Mouse (Mus musculus) gonadal fat pad, adult 2 months (tissue): ENCODE data around the gene Creb3l1. TPM values are rescaled to one million over a fixed set of nuclear protein-coding genes. Genes with fewer than 3 reads are reported as not detected.

Experiments
- DNase-seq: peaks from one replicate; pipeline ENCODE4 v3.0.0-alpha.2; 2012; ENCODE audit warnings: low read depth
- polyA plus RNA-seq: library from polyadenylated mRNA; depleted of rRNA; stranded (reverse); fragments of >200 nt; gene quantifications from 2 replicates; pipeline ENCODE4 v1.2.3, GENCODE M21; 2012

The Creb3l1 gene
- polyA plus RNA-seq, 1 experiment: 3.6 TPM

DNA sequence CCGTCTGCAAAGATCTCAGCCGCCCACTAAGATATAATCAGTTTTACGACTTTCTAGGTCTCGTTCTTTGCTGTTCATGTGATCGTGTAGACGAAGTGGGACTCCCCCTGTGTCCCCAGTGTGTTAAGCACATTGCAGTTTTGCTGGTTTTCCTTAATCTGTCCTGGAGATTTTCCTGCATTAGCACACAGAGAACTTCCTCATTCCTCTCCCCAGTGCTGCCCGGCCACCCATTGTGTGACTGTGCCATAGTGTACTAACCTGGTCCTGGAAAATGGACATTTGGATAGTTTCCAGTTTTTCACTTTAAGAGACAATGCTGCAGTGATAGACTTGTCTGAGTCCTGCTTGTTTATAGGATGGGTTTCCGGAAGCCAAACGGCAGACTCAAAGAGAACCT is 10.0 kb upstream of the Creb3l1 start:
- no peak for DNase-seq

DNA sequence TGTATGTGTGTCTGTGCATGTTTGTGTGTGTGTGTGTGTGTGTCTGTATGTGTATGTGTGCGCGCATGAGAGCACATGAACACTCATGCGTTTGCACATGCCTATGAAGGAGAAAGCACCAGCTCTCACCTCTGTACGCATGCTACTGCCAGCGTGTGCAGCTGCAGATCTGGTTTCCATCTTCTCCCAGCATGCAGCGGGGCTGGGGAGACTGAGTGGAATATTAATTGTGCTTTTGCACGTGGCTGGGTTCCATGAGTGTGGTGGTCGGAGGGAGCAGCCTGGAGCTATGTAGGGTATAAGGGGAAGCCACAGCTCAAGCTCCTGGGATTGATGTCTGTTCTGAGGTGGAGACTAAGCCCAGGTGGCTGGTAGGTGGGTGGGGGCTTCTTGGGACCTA is 6.3 kb upstream of the Creb3l1 start:
- no peak for DNase-seq

DNA sequence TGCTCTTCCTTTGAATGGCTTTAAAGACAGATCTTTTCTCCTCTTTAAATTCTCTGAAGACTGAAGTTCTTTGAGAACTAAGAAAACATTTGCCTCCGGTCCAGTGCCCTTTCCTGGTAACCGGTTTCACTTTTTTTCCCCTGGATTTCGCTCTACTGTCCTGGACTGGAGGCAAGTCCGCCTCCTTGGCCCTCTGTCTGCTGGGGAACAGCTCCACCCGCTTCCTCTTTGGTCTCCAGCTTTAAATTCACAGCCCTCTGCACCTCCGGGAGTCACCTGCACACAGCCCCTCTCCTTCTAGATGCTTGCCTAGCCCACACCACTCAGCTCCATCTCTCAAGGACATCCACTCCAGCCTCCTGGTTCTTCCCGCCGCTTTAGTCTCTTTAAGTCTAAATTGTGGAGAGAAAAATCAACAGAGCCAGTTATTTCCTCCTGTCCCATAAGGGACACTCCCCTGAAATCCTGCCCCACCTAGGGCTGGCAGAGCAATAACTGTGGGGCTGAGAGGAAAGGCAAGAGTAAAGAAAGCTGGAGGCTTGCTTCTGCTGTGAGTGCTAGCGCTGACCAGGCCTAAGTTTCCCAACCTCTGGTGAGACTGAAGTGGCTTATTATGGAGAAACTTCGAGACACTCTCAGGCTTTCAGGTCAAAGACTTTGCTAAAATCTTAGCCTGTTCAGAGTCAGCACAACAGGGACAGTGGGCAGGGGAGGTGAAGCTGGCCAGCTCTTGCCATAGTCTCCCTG is 5.3 kb upstream of the Creb3l1 start:
- no peak for DNase-seq

DNA sequence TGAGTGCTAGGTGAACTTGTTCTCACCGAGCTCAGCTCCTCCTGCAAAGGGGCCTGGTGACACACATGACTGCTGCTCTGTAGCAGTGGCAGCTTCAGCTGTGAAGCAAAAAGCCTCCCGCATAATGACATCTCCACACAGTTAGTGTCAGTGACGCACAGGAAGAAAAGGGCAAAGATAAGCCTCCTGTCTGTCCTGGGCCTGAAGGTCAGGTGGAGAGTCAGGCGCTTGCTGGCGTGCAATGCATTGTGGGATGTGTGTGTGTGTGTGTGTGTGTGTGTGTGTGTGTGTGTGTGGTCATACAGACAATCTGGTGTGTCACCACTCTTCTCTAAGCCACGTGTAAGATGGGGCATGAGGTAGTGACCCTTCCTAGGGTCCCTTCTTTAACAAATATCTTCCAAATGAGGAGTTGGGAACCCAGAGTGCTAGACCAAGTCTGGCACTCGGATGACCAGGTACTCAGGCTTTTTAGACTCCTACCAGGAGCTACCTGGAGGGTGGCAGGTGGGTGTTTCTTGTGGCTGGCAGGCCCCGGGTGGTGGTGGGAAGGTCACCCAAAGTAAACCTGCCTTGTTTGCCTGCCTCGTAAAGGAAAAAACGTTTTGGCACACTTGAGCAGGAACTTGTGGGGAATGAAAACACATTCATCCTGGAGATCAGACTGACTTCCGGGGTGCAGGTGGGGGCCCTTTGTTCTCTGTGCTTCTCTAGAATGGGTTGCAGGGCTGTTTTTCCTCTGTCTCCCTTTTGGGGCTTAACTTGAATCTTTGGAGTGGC is 3.7 kb upstream of the Creb3l1 start:
- DNase-seq: no peak

DNA sequence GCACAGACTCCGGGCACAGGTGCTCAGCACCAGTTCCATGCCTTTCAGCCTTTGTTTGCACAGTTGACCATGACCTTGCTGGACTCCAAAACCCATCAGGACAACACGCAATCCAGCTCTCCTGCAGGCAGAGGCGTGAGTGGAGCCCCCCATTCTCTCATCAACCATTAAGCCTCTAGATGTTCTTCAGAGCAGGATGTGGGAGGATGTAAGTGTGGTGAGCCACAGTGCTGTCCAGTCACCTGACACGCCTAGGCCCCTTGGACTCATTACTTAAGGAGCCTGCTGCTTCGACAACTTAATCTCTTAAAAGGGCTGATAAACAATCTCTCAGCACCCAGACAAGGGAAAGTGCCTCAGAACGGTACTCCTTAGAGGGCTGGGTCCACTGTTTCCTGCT is 1.7 kb upstream of the Creb3l1 start:
- no peak for DNase-seq

DNA sequence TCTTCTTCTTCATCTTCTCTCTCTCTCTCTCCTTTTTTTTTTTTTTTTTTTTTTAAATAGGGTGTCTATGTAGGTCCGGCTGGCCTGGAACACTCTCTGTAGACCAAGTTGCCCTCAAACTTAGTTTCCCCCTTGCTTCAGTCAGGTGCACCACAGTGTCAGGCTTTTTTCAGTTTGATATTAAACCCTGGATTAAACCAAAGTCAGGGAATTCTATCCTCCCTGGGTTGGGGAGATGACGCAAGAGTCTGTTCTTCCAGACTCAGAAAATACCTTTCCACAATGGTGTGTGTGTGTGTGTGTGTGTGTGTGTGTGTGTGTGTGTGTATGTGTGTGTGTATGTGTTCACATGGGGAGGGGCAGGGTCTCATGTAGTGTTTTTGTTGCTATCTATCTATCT is 900 bp upstream of the Creb3l1 start:
- DNase-seq: no peak

DNA sequence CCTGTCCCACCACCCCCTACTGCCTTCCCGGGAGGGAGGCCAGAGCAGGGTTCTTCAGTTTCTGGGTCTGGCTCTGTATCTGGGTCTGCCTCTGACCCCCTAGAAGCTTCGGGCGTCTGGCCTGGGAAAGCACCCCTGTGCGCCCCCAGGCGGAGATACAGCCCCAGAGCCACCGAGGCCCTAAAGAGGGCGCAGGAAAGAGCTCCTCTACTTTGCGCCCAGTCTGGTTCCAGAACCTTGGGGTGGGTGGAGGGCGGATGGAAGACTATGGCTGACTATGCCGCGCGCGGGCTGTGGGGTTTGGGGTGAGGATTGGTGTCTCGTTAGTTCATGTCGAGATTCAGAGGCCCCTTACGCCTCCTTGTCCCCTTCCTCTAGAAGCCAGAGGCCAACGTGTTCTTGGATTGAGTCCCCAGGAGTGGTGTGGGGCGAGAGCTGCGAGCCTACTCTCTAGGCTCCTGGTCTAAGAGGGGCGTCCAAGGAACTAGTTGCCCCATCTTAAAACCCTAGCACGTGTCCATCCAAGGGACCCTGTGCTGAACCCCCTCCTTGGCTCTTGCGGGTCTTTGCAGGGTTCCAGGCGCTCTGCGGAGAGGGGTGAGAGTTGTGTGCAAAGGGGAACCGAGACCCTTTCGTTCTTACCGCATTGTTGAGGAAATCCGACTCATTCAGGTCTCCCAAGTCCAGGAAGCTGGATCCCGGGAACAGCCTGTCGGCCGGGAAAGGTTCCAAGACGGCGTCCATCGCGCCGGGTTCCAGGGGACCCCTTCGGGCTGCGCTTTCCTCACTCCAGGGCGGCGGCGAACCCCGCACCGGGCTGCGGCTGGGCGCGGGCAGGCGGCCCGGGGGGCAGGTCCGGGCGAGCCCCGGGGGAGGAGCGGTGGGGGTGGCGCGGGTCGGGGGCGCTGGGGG is 684 bp downstream of the Creb3l1 start:
- no peak for DNase-seq

DNA sequence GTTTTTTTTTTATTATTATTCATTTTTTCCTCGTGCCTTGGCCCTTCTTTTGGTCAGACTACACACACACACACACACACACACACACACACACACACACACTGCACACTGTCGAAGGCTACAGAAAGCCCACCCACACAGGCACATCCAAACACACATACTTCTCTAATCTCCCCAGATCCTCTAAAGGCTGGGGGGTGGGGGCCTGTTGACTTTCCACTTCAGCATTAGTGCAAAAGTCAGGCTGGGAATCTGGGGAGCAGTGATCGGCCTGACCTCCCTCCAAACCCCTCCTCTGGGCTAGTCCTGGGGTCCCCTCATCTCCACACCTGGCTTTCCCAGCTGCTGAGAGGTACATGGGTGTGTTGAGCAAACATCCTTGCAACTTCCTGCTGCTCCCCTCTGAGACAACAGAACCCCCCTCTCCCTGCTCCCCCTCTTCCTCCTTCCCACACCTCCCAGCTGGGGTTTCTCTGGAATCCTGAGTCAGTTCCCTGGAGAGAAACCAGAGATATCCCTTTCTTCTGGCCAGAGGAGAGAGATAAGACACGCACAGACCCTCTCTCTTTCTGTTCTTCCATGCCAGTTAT is 3.5 kb downstream of the Creb3l1 start:
- DNase-seq: no peak

DNA sequence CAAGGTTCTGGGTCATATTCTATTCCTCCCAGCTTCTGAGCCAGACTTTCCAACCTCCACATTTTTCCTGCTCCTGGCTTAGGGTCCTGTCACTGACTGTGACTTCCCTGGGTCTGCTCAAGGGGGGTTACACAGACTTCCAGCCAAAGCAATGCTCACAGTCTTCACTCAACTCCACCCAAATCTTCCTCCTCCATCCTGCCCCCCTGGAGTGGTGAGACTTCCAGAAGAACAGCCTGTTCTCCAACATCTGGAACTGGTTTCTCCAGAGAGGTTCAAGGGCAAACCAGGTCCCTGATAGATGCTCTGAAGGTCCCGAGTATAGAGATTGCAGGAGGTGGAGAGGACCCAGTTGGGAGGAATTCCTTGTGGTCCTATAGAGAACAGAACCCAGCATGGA is 6.9 kb downstream of the Creb3l1 start:
- no peak for DNase-seq

DNA sequence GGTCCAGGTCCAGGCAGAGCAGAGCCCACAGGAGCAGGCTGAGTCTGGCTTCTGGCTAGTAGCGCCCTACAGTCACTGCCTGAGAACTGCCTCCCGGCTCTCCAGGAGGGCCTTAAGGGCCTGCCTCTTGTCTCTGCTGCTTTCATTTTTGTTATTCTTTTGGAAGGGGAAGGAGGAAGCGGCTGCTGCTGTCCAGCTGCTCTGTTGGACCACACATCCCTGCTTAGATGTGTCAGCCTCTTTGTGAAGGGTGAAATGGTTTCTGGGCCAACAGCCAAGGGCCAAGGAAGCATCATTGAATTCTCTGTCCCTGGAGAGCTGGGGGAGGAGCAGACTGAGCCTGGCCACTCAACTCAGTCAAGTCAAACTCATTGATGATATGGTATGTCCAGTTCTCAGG is 7.3 kb downstream of the Creb3l1 start:
- no peak for DNase-seq

DNA sequence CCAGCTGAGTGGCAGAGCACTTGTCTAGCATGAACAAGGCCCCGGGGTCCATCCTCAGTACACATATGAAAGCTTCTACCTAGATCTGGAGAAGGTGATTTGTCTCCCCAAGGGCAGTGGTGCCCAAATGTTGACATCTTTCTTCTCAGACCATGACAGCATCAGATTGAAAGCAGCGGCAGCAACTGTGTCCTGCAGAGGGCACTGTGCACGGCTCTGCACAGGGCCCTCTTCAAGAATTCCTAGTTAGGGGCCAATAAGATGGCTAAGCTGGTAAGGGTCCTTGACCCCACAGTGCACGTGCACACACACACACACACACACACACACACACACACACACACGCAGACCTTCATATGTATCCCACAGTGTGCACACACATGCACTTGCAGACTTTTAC is 9.4 kb downstream of the Creb3l1 start:
- no peak for DNase-seq

DNA sequence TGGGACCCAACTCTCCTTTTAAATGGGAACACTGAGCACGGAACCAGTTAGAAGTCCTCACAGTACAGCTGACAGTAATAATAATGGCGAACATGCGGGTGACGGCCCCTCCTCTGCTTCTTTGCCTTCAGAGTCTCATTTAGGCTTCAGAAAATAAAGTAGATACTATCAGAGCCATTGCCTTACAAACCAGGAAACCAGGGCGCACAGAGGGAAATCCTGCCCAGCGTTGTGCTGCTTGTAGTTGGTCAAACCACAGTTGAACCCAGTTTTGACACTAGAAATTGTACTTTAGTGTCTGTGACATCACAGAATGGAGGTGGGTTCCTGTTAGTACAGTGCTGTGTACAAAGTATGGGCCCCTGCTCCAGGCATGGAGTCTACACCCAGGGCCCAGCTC is 10.1 kb downstream of the Creb3l1 start:
- no peak for DNase-seq

DNA sequence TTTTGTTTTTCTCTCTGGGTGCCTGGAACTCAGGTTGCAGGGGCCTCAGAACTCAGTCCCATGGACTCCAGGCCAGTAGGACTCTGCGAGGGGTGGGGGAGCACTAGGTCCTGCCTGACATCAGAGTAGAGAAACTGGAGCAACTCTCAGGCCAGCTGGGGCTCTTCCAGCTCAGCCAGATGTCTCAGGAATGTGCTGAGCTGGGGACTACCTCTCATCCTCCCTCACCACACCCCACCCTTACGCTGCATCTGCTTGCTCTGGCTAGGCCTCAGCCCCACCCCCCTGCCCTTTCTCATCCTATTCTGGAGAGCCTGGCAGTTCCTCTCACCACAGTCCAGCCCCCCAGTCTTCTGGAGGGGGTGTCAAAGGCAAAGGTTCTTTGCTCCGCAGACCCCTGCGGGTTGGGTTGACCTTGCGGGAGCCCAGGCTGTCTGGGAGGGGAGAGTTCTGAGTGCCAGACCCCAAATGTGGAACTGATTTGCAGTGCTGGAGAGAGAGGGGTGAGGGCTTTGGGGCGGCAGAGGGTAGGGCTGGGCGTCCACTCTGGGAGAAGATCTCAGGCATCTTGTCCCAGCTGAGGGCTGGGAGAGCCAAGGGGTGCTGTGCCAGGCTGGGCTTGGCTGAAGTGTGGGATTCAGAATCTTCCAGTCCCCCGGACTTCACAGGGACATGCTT is 11.4 kb downstream of the Creb3l1 start:
- no peak for DNase-seq

DNA sequence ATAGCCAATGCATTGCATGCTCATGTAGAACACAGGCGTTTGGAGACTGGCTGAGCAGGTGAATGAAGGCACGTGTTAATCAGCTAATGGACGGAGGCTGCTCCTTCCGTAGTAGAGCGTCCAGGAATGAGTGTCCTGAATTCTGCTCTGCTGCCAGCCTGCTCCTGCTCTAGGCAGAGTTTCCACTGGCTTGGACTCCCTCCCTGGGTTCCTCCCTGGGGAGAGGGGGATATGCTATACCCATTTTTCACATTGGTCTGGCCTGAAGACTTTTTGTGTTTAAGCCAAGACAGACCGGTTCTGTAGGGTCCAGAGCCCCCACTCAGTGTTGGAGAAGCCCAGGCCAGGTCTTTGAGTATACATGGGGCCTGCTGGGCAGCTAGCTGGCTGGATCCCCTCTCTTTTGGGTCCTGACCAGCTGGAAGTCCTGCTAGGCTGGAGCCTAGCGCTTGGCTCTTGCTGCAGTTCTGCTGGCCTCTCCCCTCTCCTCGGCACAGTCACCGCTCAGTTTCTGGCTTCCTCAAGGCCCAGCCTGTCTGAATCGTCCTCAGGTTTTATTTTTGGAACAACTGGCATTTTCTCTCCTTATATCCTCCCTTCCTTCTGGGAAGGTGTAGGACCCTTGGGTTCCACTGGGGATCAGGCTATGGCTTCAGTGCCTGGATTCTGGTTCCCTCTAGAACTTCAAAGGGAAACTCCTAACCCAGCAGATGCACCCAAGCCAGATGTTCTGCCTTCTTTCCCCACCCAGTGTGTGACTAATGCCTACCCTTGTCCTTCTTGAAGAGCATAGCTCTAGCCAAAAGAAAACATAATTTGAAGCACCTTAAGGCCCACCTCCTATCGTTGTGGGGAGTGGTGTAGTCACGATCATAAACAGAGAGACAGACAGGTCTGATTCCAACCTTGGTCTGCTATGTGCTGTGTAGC is 12.6 kb downstream of the Creb3l1 start:
- no peak for DNase-seq

DNA sequence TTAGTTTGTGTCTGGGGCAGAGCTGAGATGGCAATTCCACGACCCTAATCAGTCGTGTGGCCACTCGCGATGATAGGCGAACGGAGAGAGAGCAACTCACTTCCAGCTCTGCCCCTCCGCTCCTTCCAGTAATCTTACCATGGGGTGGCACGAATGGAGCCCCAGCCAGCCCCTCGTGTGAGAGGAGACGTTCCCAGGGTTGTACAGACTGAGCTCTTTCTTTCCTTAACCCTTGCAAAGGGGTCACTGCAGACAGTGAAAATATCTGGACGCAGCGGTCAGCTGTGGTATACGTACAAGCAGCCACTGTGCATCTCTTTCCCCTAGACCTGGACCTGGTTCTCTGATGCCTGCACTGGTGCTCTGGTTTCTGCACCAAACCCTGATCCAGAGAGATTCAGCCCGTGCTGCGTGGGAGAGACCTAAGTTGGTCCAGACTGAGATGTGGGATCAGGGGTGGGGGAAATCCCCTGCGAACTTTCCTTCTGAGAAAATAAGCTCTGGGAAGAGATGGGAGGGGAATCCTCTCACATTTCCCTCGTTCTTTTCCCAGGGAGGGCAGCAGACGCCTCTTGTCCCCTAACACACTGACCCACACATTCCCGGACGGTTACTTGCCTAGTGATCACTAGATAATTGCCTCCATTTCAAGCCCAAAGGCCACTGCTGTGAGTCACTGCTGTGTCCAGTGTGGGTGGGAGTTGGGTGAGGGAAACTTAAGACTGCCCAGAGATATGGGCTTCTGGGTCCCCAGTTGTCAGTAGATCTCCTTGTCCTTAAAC is 15.5 kb downstream of the Creb3l1 start:
- no peak for DNase-seq

DNA sequence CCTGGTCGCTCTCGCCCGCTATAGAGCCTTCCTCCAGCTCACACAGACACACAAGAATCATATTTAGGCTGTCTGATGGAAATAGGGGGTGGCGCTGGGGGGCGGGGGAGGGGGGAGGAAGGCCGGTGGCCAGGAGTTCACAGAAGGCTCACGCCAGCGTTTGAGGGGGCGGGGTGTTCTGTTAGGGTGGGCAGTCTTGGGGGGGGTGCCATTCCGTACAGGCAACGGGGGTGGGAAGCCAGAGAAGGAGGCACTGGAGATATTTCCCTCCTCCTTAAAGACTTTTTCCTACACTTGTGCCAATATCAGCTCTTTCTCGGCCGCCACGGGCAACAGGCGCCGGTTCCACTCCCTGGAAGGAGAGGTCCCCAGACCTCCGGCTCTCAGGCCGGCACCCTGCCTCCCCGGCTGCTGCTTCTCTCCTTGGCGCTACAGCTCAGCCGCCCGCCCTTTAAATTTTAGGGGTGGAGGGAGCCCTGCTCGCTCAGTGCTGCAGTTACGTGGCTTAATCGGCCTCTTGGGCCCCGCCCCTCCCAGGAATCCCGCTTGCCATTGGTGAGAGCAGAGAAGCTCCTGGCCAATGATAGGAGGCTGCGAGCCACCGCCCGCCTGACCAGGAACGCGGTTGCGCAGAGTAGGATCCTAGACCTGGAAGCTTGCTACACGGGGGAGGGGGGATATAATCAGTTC is 16.2 kb downstream of the Creb3l1 start:
- peak; percentile 55 for DNase-seq

DNA sequence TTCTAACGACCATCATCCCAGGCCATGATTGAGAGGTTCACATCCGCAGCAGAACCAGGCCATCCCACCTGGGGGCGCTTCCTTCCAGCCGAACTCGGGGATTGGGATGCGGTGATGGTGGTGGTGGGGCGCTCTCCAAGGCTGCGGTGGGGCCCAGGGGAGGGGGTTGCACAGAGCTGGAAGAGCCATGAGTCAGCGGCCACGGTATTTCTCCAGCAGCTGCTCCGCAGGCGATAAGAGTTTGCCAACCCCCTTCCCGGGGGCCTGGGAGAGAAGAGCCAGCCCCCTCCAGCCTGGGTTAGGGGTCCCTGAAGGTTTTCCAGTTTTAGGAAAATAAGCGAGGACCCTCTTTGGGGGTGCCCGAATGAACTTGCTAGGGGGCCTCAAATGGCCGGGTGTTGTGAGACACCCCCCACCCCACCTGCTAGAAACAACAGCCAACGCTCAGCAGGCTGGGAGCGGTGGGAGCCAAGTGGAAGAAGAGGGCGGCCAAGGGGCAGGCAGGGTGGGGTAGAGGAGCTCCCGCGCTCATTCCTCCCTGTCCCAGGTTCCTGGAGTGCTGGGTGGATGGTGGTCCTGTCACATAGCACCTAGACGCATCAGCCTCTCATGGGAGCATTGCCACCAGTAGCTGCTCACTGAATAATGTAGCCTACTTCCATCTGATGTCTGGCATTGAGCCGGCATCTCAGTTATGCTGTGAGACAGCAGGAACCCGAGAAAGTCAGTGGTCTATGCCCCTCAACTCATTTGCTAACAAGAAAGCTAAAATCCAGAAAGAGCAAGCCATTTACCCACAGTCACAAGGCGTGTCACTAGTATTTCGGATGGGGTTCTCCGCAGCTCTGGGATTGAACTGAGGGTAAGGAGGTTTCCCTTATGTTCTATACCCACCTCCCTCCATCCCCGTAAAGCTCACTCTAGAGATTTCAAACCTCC is 17.1 kb downstream of the Creb3l1 start:
- DNase-seq: no peak

DNA sequence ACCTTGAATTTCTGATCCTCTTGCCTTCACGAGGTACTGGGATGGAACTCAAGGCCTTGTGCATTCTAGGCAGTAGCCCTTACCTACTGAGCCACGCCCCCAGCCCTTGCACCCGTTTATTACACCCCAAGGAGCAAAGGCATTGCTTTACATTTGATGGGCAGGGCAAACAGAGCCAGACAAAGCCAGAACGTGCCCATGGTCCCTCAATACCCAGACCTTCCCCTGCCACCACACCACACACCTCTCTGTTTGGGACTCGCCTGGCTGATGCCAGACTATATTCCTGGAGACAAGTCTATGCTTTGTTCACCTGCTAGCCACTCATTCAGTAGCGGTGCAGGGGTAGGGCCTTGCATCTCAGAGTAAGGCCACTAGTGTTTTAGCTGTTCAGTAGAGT is 17.8 kb downstream of the Creb3l1 start:
- DNase-seq: no peak
